Mouse (Mus musculus): ENCODE data around the gene Tenm2.
A peak's percentile ranks its signal among the peaks of the same experiment; 100 is the strongest.

GRCm38 (mm10) chr11:36526381-36526780 is 709.4 kb downstream of the Tenm2 start:
- peak; percentile 63 for TF ChIP-seq CTCF (IDR thresholded peaks at IDR 0.05; ENCODE audit: low read depth, low read length)
- TF ChIP-seq POLR2A (IDR thresholded peaks at IDR 0.05; ENCODE audit: borderline replicate concordance, low read depth, low read length) = no peak

Data from bone marrow macrophage, adult 2 months (primary cell).